Mouse (Mus musculus): ENCODE results near the gene Sh3pxd2a. TPM values are rescaled to one million over a fixed set of nuclear protein-coding genes. Genes with fewer than 3 reads are reported as not detected.

Sh3pxd2a gene
- total and polyA plus RNA-seq, 3 experiments: 3.9 to 11.3 TPM; not detected in 1

- Histone ChIP-seq H3K9me3 (replicated peaks; ENCODE audit: insufficient read depth, low read length) (no peaks in the 10 kb centered on the region), H3K27ac (ENCODE audit: control insufficient read depth, low read depth, low read length) (no peak overlapping the region), H3K4me1 (ENCODE audit: control insufficient read depth in 1 of 2, insufficient read depth in 2 of 2, low read length in 2 of 2) (peaks cover 0 to 11% of the 10 kb centered on the region in 2 experiments; a peak in 2 of 4 replicates), H3K36me3 (ENCODE audit: control insufficient read depth in 1 of 2, insufficient read depth in 2 of 2, low read length in 2 of 2) (no peaks in the 10 kb centered on the region), H3K27me3 (ENCODE audit: control insufficient read depth in 1 of 2, insufficient read depth in 2 of 2, low read length in 2 of 2) (no peaks in the 10 kb centered on the region), H3K79me2 (ENCODE audit: control insufficient read depth, insufficient read depth, low read length, poor library complexity) (no peaks in the 10 kb centered on the region), H3K9ac (ENCODE audit: control insufficient read depth, low read depth, low read length, poor library complexity, severe bottlenecking) (no peak overlapping the region), H3K4me3 (ENCODE audit: control insufficient read depth in 1 of 2, insufficient read depth in 1 of 2, low read depth in 2 of 2, low read length in 2 of 2) (no peak overlapping the region)
- DNase-seq (ENCODE audit: low read depth, low spot score): no peak
- no peak for TF ChIP-seq NELFE (IDR thresholded peaks at IDR 0.05; ENCODE audit: low read depth, low read length)
- TF ChIP-seq USF1 (IDR thresholded peaks at IDR 0.05; ENCODE audit: low read depth, low read length): no peak
- TF ChIP-seq ETS1 (IDR thresholded peaks at IDR 0.05; ENCODE audit: low read depth, low read length): no peak
- no peak for TF ChIP-seq HCFC1 (IDR thresholded peaks at IDR 0.05; ENCODE audit: low read depth, low read length)
- no peak for TF ChIP-seq RAD21 (IDR thresholded peaks at IDR 0.05; ENCODE audit: low read depth, low read length)
- TF ChIP-seq CHD2 (IDR thresholded peaks at IDR 0.05; ENCODE audit: low read length): no peak
- no peak for TF ChIP-seq KAT2A (conservative IDR thresholded peaks at IDR 0.05; ENCODE audit: low read depth, low read length)
- no peak for TF ChIP-seq MXI1 (IDR thresholded peaks at IDR 0.05; ENCODE audit: low read depth, low read length)
- TF ChIP-seq CTCF (IDR thresholded peaks at IDR 0.05 in 2 of 3, conservative IDR thresholded peaks at IDR 0.05 in 1 of 3; ENCODE audit: control insufficient read depth in 1 of 3, insufficient read depth in 1 of 3, low read depth in 2 of 3, low read length in 3 of 3, poor library complexity in 1 of 3, severe bottlenecking in 1 of 3): no peak
- TF ChIP-seq POLR2AphosphoS5 (IDR thresholded peaks at IDR 0.05; ENCODE audit: borderline replicate concordance, low read depth, low read length): no peak
Measured at GRCm38 (mm10) chr19:47220232-47220631, 244.0 kb downstream of the Sh3pxd2a start.

- Histone ChIP-seq H3K4me3 (ENCODE audit: control insufficient read depth in 1 of 2, insufficient read depth in 1 of 2, low read depth in 2 of 2, low read length in 2 of 2) (no peak overlapping the region), H3K27ac (ENCODE audit: control insufficient read depth, low read depth, low read length) (no peak overlapping the region)
- peak; percentile 40 for DNase-seq (ENCODE audit: low read depth, low spot score)
Measured at GRCm38 (mm10) chr19:47219622-47220021, 244.6 kb downstream of the Sh3pxd2a start.

DNA sequence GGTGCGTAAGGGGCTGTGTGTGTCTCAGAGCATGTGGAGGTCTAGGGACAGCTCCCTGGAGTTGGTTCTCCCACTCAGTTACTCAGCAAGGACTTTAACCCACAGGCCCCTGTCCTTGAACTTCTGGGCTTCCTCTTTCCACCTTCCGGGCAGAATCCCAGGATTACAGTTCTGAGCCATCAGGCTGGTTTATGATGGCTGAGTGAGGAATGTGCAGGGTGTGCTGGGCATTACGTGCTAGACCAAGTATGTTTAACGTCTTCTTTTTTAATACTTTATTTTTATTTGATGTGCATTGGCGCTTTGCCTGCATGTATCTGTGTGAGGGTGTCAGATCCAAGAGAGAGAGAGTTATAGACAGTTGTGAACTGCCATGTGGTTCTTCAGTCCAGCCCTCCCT is 247.4 kb downstream of the Sh3pxd2a start:
- peaks cover 0 to 11% of the 10 kb centered on the region in 2 experiments; a peak in 2 of 4 replicates for H3K4me1 ChIP-seq (ENCODE audit: control insufficient read depth in 1 of 2, insufficient read depth in 2 of 2, low read length in 2 of 2)
- no peak overlapping the region for H3K9ac ChIP-seq (ENCODE audit: control insufficient read depth, low read depth, low read length, poor library complexity, severe bottlenecking)
- no peak overlapping the region for H3K27ac ChIP-seq (ENCODE audit: control insufficient read depth, low read depth, low read length)
- H3K9me3 ChIP-seq (replicated peaks; ENCODE audit: insufficient read depth, low read length): no peaks in the 10 kb centered on the region
- H3K79me2 ChIP-seq (ENCODE audit: control insufficient read depth, insufficient read depth, low read length, poor library complexity): no peaks in the 10 kb centered on the region
- H3K27me3 ChIP-seq (ENCODE audit: control insufficient read depth in 1 of 2, insufficient read depth in 2 of 2, low read length in 2 of 2): no peaks in the 10 kb centered on the region
- DNase-seq (ENCODE audit: low read depth, low spot score): peak; percentile 58
- no peak overlapping the region for H3K4me3 ChIP-seq (ENCODE audit: control insufficient read depth in 1 of 2, insufficient read depth in 1 of 2, low read depth in 2 of 2, low read length in 2 of 2)
- H3K36me3 ChIP-seq (ENCODE audit: control insufficient read depth in 1 of 2, insufficient read depth in 2 of 2, low read length in 2 of 2): no peaks in the 10 kb centered on the region
- TF ChIP-seq GABPA (IDR thresholded peaks at IDR 0.05; ENCODE audit: low read depth, low read length) (no peak), CHD1 (IDR thresholded peaks at IDR 0.05; ENCODE audit: low read depth, low read length) (no peak), ZC3H11A (IDR thresholded peaks at IDR 0.05; ENCODE audit: low read depth, low read length) (no peak), TCF12 (IDR thresholded peaks at IDR 0.05; ENCODE audit: low read depth, low read length) (no peak), HCFC1 (IDR thresholded peaks at IDR 0.05; ENCODE audit: low read depth, low read length) (no peak)

More at GRCm38 (mm10) chr19:47219622-47220021, 244.6 kb downstream of the Sh3pxd2a start:
- Histone ChIP-seq H3K4me1 (ENCODE audit: control insufficient read depth in 1 of 2, insufficient read depth in 2 of 2, low read length in 2 of 2) (peaks cover 0 to 11% of the 10 kb centered on the region in 2 experiments; a peak in 2 of 4 replicates), H3K79me2 (ENCODE audit: control insufficient read depth, insufficient read depth, low read length, poor library complexity) (no peaks in the 10 kb centered on the region), H3K9me3 (replicated peaks; ENCODE audit: insufficient read depth, low read length) (no peaks in the 10 kb centered on the region), H3K27me3 (ENCODE audit: control insufficient read depth in 1 of 2, insufficient read depth in 2 of 2, low read length in 2 of 2) (no peaks in the 10 kb centered on the region), H3K9ac (ENCODE audit: control insufficient read depth, low read depth, low read length, poor library complexity, severe bottlenecking) (no peak overlapping the region), H3K36me3 (ENCODE audit: control insufficient read depth in 1 of 2, insufficient read depth in 2 of 2, low read length in 2 of 2) (no peaks in the 10 kb centered on the region)
- no peak for TF ChIP-seq ZC3H11A (IDR thresholded peaks at IDR 0.05; ENCODE audit: low read depth, low read length)
- peak; percentile 55 for TF ChIP-seq ETS1 (IDR thresholded peaks at IDR 0.05; ENCODE audit: low read depth, low read length)
